Comparison of ENCODE assay signal across 12 mouse cellular contexts in the genomic region with DNA sequence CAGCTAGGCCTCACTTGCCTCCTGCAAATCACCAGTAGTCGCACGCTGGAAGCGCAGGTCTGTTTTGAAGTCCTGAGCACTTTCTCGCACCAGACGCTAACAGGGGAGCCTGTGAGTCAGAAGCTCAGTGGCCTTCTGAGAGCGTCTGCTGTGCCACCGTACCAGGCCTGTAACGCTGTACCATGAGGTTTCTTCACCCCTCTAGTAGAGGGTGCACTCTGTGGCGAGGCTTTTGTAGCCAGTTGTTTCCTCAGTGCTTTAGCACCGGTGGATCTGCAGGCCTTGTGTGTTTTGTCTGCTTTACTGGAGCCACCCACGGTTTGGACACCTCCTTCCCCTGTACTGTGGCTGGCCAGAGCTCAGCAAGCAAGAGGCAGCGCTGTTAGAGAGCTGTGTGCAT. TPM values are rescaled to one million over a fixed set of nuclear protein-coding genes. Genes with fewer than 3 reads are reported as not detected.
A peak's percentile ranks its signal among the peaks of the same experiment; 100 is the strongest.
DNase-seq lines count a peak whose midpoint lies in the region; ATAC-seq lines count a peak whose summit lies in the region.
"Had no signal": no experiment of that assay in that cellular context is flagged by ENCODE, and none has a peak within 500 bp of the region (broad histone marks: within the 10 kb centered on the region; RNA-seq: fewer than 3 reads in every experiment).

No protein-coding gene starts in this region.

- no peaks in the 10 kb centered on the region for H3K36me3 ChIP-seq in heart, embryonic 11.5 days (ENCODE audit: control insufficient read depth, insufficient read depth, low read length)
- no peaks in the 10 kb centered on the region for H3K36me3 ChIP-seq in lung, embryonic 15.5 days
- H3K36me3 ChIP-seq: liver, embryonic 13.5 days had no signal

- peak; percentile 44 for DNase-seq in CD4-positive, CD25-positive, alpha-beta regulatory T cell, adult 2 months (ENCODE audit: low read depth, low spot score)
- DNase-seq in heart, postnatal 10 days = no peak
- no peak for DNase-seq in lung, postnatal 10 days
- DNase-seq in adrenal gland, postnatal 25 days = peak; percentile 7
- DNase-seq in B cell, adult 2 months = no peak
- DNase-seq: heart, postnatal 36 days; kidney, adult 8-10 months; liver, embryonic 13.5 days; right cerebral cortex, adult 18-20 months had no signal

- H3K27me3 ChIP-seq in heart, embryonic 11.5 days (ENCODE audit: control insufficient read depth, insufficient read depth, low read length) = no peaks in the 10 kb centered on the region
- no peaks in the 10 kb centered on the region for H3K27me3 ChIP-seq in lung, embryonic 15.5 days
- H3K27me3 ChIP-seq: liver, embryonic 13.5 days had no signal

- H3K4me3 ChIP-seq in heart, embryonic 11.5 days (ENCODE audit: low read depth, low read length) = no peak overlapping the region
- no peak overlapping the region for H3K4me3 ChIP-seq in lung, embryonic 15.5 days
- H3K4me3 ChIP-seq: liver, embryonic 13.5 days had no signal

- H3K4me2 ChIP-seq in heart, embryonic 11.5 days = no peak overlapping the region
- H3K4me2 ChIP-seq in lung, embryonic 15.5 days = no peak overlapping the region
- H3K4me2 ChIP-seq: liver, embryonic 13.5 days had no signal

- H3K9ac ChIP-seq in heart, embryonic 11.5 days (ENCODE audit: low read depth, low read length) = 0 out of 2 replicates have a peak overlapping the region, but pooled peaks have one; percentile 43
- no peak overlapping the region for H3K9ac ChIP-seq in lung, embryonic 15.5 days
- H3K9ac ChIP-seq: liver, embryonic 13.5 days had no signal

- H3K27ac ChIP-seq in heart, embryonic 11.5 days (ENCODE audit: low read depth, low read length) = no peak overlapping the region; the same call in 1 of the 2 replicates
- 0 out of 2 replicates have a peak overlapping the region, but pooled peaks have one; percentile 21 for H3K27ac ChIP-seq in lung, embryonic 15.5 days
- H3K27ac ChIP-seq: liver, embryonic 13.5 days had no signal

- 47% methylated on average over 12 of the region's 12 CpGs for whole genome bisulfite sequencing in heart, embryonic 11.5 days (ENCODE audit: insufficient replicate concordance)
- WGBS in lung, embryonic 15.5 days = 55% methylated on average over 12 of the region's 12 CpGs

- H3K4me1 ChIP-seq in heart, embryonic 11.5 days (ENCODE audit: control insufficient read depth, insufficient read depth, low read length) = peaks cover 14% of the 10 kb centered on the region
- H3K4me1 ChIP-seq in lung, embryonic 15.5 days = peaks cover 31% of the 10 kb centered on the region

- intact Hi-C loops in heart, postnatal 10 days (cut with DNase I) = no loop called here

- ATAC-seq in CD4-positive, CD25-positive, alpha-beta regulatory T cell, adult 4 months = no peak
- no peak for ATAC-seq in heart, embryonic 11.5 days (replicated peaks; ENCODE audit: insufficient number of reproducible peaks, low FRiP score, low TSS enrichment)
- no peak for ATAC-seq in lung, embryonic 15.5 days (ENCODE audit: borderline replicate concordance, extremely low read depth, low FRiP score, low TSS enrichment)

- no peaks in the 10 kb centered on the region for H3K9me3 ChIP-seq in heart, embryonic 11.5 days (replicated peaks; ENCODE audit: control insufficient read depth, low read length)
- no peaks in the 10 kb centered on the region for H3K9me3 ChIP-seq in lung, embryonic 15.5 days
- H3K9me3 ChIP-seq: liver, embryonic 13.5 days had no signal

RNA-seq across cellular contexts. Expression of gene Dnajc3, which starts 4.3 kb away (rescaled TPM):
- polyA plus RNA-seq in CD4-positive, CD25-positive, alpha-beta regulatory T cell, adult 4 months (2017; shearing (Covaris generic)) = 10 to 100 TPM; 32.6 to 35.3 TPM
- 32.8 and 37.6 TPM in 2 replicates for polyA plus RNA-seq in heart, embryonic 11.5 days (2014; fragmentation: Nextera tagmentation; extraction: Ambion mirVana)
- 10 to 100 TPM; 26.4 to 27.1 TPM for total RNA-seq in heart, postnatal 10 days (2021)
- 58.6 and 60.4 TPM in 2 replicates for polyA plus RNA-seq in lung, embryonic 15.5 days (2015; fragmentation: Nextera tagmentation; extraction: Ambion mirVana)
- total RNA-seq in adrenal gland, postnatal 25 days (2021) = 58.1 and 60.6 TPM in 2 replicates

RNA-seq across cellular contexts. Expression of gene Dzip1, which starts 16.8 kb away (rescaled TPM):
- 10 to 100 TPM; 10.9 to 12.8 TPM for polyA plus RNA-seq in CD4-positive, CD25-positive, alpha-beta regulatory T cell, adult 4 months (2017; shearing (Covaris generic))
- 11.3 and 13.2 TPM in 2 replicates for polyA plus RNA-seq in heart, embryonic 11.5 days (2014; fragmentation: Nextera tagmentation; extraction: Ambion mirVana)
- 1 to 10 TPM; 4.0 to 5.4 TPM for total RNA-seq in heart, postnatal 10 days (2021)
- polyA plus RNA-seq in lung, embryonic 15.5 days (2015; fragmentation: Nextera tagmentation; extraction: Ambion mirVana) = 16.7 and 18.2 TPM in 2 replicates
- 16.0 and 22.7 TPM in 2 replicates for total RNA-seq in adrenal gland, postnatal 25 days (2021)

Comparison
In these comparisons a context has a peak if more than half of its experiments do, and no peak if none do; other contexts are left out.
1. DNase-seq: peak in CD4-positive, CD25-positive, alpha-beta regulatory T cell, adult 2 months (single experiment) and adrenal gland, postnatal 25 days (single experiment); none in heart, postnatal 10 days (0 of 2), lung, postnatal 10 days (single experiment) and B cell, adult 2 months (0 of 2).